Mouse (Mus musculus): ENCODE measurements at regions not wholly inside any gene's neighbourhood (a gene's known extent, or its start where the extent isn't known, plus 50 kb on each side); places are given as distances from the start of the nearest gene placed in this dataset.

GRCm38 (mm10) chr14:82244891-82245290, 2198.5 kb upstream of the Pcdh17 start:
- H3K9me3 ChIP-seq (ENCODE audit: control insufficient read depth, low read length): no peaks in the 10 kb centered on the region
- no peak for ATAC-seq (ENCODE audit: low FRiP score)
- no peak overlapping the region for H3K4me3 ChIP-seq (ENCODE audit: low read depth, low read length)
- H3K9ac ChIP-seq (ENCODE audit: low read length): no peak overlapping the region
- H3K4me1 ChIP-seq (ENCODE audit: control insufficient read depth, insufficient read depth, low read length): no peaks in the 10 kb centered on the region
- no peaks in the 10 kb centered on the region for H3K27me3 ChIP-seq (ENCODE audit: control insufficient read depth, insufficient read depth, low read length)
- 95% methylated on average over 1 of the region's 1 CpGs for WGBS
- H3K27ac ChIP-seq (ENCODE audit: low read depth, low read length): no peak overlapping the region
- H3K36me3 ChIP-seq (ENCODE audit: control insufficient read depth, insufficient read depth, low read length): no peaks in the 10 kb centered on the region
- no peak overlapping the region for H3K4me2 ChIP-seq
- DNase-seq (ENCODE audit: low spot score, missing footprints): no peak
